In the genomic region with DNA sequence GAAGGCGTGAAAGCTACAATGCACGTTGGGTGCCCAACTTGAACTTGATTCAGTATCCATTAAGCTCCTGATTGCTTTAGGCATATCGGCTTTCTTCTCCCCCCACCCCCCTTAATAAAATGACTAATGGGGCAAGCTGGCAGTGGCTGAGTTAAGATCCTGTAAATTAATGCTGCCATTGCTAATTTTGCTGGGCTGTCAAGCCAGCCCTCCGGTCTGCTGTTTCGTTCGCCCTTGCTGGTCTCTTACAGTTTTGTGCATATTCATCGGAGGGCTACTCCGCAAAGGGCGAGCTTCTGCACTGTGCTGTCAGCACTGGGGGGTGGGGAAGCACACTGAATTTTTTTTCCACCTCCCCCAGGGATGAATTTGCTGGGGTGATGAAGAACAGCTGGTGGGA, we compare ENCODE assay signal across 14 mouse cellular contexts. TPM values are rescaled to one million over a fixed set of nuclear protein-coding genes. Genes with fewer than 3 reads are reported as not detected.
A peak's percentile ranks its signal among the peaks of the same experiment; 100 is the strongest.
DNase-seq lines count a peak whose midpoint lies in the region; ATAC-seq and TF ChIP-seq lines count a peak whose summit lies in the region.
"Had no signal": no experiment of that assay in that cellular context is flagged by ENCODE, and none has a peak within 500 bp of the region (broad histone marks: within the 10 kb centered on the region; RNA-seq: fewer than 3 reads in every experiment).

No protein-coding gene starts in this region.

- no peak overlapping the region for H3K9ac ChIP-seq in heart, embryonic 15.5 days
- no peak overlapping the region for H3K9ac ChIP-seq in hindbrain, embryonic 15.5 days
- H3K9ac ChIP-seq: stomach, embryonic 15.5 days had no signal

- TF ChIP-seq CTCF in cerebellum, adult 2 months (IDR thresholded peaks at IDR 0.05; ENCODE audit: borderline replicate concordance, insufficient read depth, low read depth, low read length), result no peak

- H3K27me3 ChIP-seq in cerebellum, adult 2 months (ENCODE audit: control insufficient read depth, insufficient read depth, low read length), result no peaks in the 10 kb centered on the region
- no peaks in the 10 kb centered on the region for H3K27me3 ChIP-seq in heart, embryonic 15.5 days
- H3K27me3 ChIP-seq in hindbrain, embryonic 15.5 days, result no peaks in the 10 kb centered on the region
- H3K27me3 ChIP-seq: CH12.LX; stomach, embryonic 15.5 days had no signal

- peaks cover 13% of the 10 kb centered on the region for H3K4me1 ChIP-seq in cerebellum, adult 2 months (ENCODE audit: control insufficient read depth, insufficient read depth, low read length)
- H3K4me1 ChIP-seq in heart, embryonic 15.5 days (replicated peaks), result peaks cover 8% of the 10 kb centered on the region
- 0 out of 2 replicates have a peak, but pooled peaks cover 5% of the 10 kb centered on the region for H3K4me1 ChIP-seq in hindbrain, embryonic 15.5 days (replicated peaks)

- intact Hi-C loops in heart, postnatal 36 days (cut with DNase I), result no loop called here

- WGBS in cerebellum, adult 2 months, result 58% methylated on average over 9 of the region's 9 CpGs
- WGBS in heart, embryonic 15.5 days, result 58% methylated on average over 9 of the region's 9 CpGs
- 58% methylated on average over 9 of the region's 9 CpGs for WGBS in hindbrain, embryonic 15.5 days

- H3K36me3 ChIP-seq in heart, embryonic 15.5 days, result peaks cover 38% of the 10 kb centered on the region
- peaks cover 35% of the 10 kb centered on the region for H3K36me3 ChIP-seq in hindbrain, embryonic 15.5 days

- H3K4me3 ChIP-seq in cerebellum, adult 2 months (replicated peaks; ENCODE audit: insufficient read depth, low read depth, low read length), result no peak overlapping the region
- H3K4me3 ChIP-seq in heart, embryonic 15.5 days, result no peak overlapping the region
- no peak overlapping the region for H3K4me3 ChIP-seq in hindbrain, embryonic 15.5 days
- H3K4me3 ChIP-seq: stomach, embryonic 15.5 days had no signal

- no peak for ATAC-seq in cerebellum, adult (ENCODE audit: insufficient number of reproducible peaks, low FRiP score, low TSS enrichment)
- ATAC-seq in heart, embryonic 15.5 days (replicated peaks; ENCODE audit: insufficient number of reproducible peaks, insufficient read depth, low FRiP score, low read depth), result 0 out of 2 replicates have a peak, but pooled peaks have one; percentile 2
- ATAC-seq in hindbrain, embryonic 15.5 days (ENCODE audit: low FRiP score, low read depth), result no peak

- 0 out of 2 replicates have a peak overlapping the region, but pooled peaks have one; percentile 4 for H3K27ac ChIP-seq in cerebellum, adult 2 months (ENCODE audit: insufficient read depth, low read length)
- no peak overlapping the region for H3K27ac ChIP-seq in heart, embryonic 15.5 days
- H3K27ac ChIP-seq in hindbrain, embryonic 15.5 days (replicated peaks), result no peak overlapping the region
- H3K27ac ChIP-seq: stomach, embryonic 15.5 days had no signal

- no peak for DNase-seq in cerebellum, adult 2 months
- no peak for DNase-seq in heart, postnatal 36 days
- peak; percentile 41 for DNase-seq in Muller cell, postnatal 12 days (ENCODE audit: inconsistent ontology term)
- no peak for DNase-seq in lung, postnatal 10 days
- no peak for DNase-seq in lung, adult 18-20 months
- DNase-seq: cerebellum, adult 11 months; thymus, postnatal 25 days had no signal

- no peak overlapping the region for H3K4me2 ChIP-seq in heart, embryonic 15.5 days
- H3K4me2 ChIP-seq in hindbrain, embryonic 15.5 days, result peak overlapping the region; percentile 6; the same call in 1 of the 2 replicates
- H3K4me2 ChIP-seq: liver, embryonic 11.5 days; stomach, embryonic 15.5 days had no signal

- H3K9me3 ChIP-seq in heart, embryonic 15.5 days (replicated peaks), result no peaks in the 10 kb centered on the region
- no peaks in the 10 kb centered on the region for H3K9me3 ChIP-seq in hindbrain, embryonic 15.5 days
- H3K9me3 ChIP-seq: stomach, embryonic 15.5 days had no signal

- no peak for TF ChIP-seq POLR2A in cerebellum, adult 2 months (IDR thresholded peaks at IDR 0.05; ENCODE audit: borderline replicate concordance, insufficient read depth, low read length)

RNA-seq across cellular contexts. Expression of a gene that starts 13.3 kb away (rescaled TPM):
- 106 and 120 TPM in 2 replicates for polyA plus RNA-seq in cerebellum, adult 2 months (2012; rRNA removed)
- polyA plus RNA-seq in heart, embryonic 15.5 days (2015; fragmentation: Nextera tagmentation; extraction: Ambion mirVana), result 10.9 and 11.9 TPM in 2 replicates
- total RNA-seq in heart, postnatal 36 days (2021), result 10 to 100 TPM; 14.9 to 19.2 TPM
- 14.6 and 15.8 TPM in 2 replicates for polyA plus RNA-seq in hindbrain, embryonic 15.5 days (2015; fragmentation: Nextera tagmentation; extraction: Ambion mirVana)
- total RNA-seq: common myeloid progenitor, adult 5-6 weeks had no signal
